Mouse (Mus musculus): ENCODE results near the gene Pstk. TPM values are rescaled to one million over a fixed set of nuclear protein-coding genes. Genes with fewer than 3 reads are reported as not detected.

Pstk gene
- polyA plus RNA-seq (2015; fragmentation: Nextera tagmentation; extraction: Ambion mirVana): 19.5 and 20.5 TPM in 2 replicates

GRCm38 (mm10) chr7:131370648-131371469 is at the start of gene Pstk:
Gene Pstk (plus strand): TSS chr7:131371141.
- H3K36me3 ChIP-seq (ENCODE audit: control insufficient read depth, insufficient read depth): no peaks in the 10 kb centered on the region
- peak within 1 kb of the TSS; percentile 78 for H3K4me3 ChIP-seq (ENCODE audit: low read depth, low read length)
- WGBS (ENCODE audit: insufficient replicate concordance): 2% methylated on average over 47 of the region's 47 CpGs
- peak within 1 kb of the TSS; percentile 92 for H3K27ac ChIP-seq (ENCODE audit: low read length)
- peak; percentile 93 for ATAC-seq (ENCODE audit: low read depth)
- peak within 1 kb of the TSS; percentile 91 for H3K9ac ChIP-seq (ENCODE audit: low read depth, low read length)
- H3K4me1 ChIP-seq (ENCODE audit: control insufficient read depth, low read depth, low read length): peaks cover 16% of the 10 kb centered on the region
- H3K27me3 ChIP-seq (ENCODE audit: control insufficient read depth, insufficient read depth, low read depth, low read length): no peaks in the 10 kb centered on the region
- H3K9me3 ChIP-seq (replicated peaks; ENCODE audit: control insufficient read depth, low read length): no peaks in the 10 kb centered on the region
- H3K4me2 ChIP-seq (ENCODE audit: low read depth, low read length): peak within 1 kb of the TSS; percentile 90

- WGBS (ENCODE audit: insufficient replicate concordance): 60% methylated on average over 2 of the region's 2 CpGs
- Histone ChIP-seq H3K9ac (ENCODE audit: low read depth, low read length) (no peak within 1 kb of the TSS), H3K9me3 (replicated peaks; ENCODE audit: control insufficient read depth, low read length) (no peaks in the 10 kb centered on the region), H3K27ac (ENCODE audit: low read length) (no peak within 1 kb of the TSS), H3K36me3 (ENCODE audit: control insufficient read depth, insufficient read depth) (no peaks in the 10 kb centered on the region), H3K4me3 (ENCODE audit: low read depth, low read length) (no peak within 1 kb of the TSS), H3K4me2 (ENCODE audit: low read depth, low read length) (no peak within 1 kb of the TSS), H3K4me1 (ENCODE audit: control insufficient read depth, low read depth, low read length) (no peaks in the 10 kb centered on the region), H3K27me3 (ENCODE audit: control insufficient read depth, insufficient read depth, low read depth, low read length) (no peaks in the 10 kb centered on the region)
- ATAC-seq (ENCODE audit: low read depth): no peak
Measured at GRCm38 (mm10) chr7:131322192-131322591, 48.7 kb upstream of the Pstk start, which contains the start of gene Cuzd1. Gene Cuzd1 (minus strand): TSS chr7:131322292.

GRCm38 (mm10) chr7:131327054-131327453 is 43.9 kb upstream of the Pstk start:
- no peak overlapping the region for H3K9ac ChIP-seq (ENCODE audit: low read depth, low read length)
- WGBS (ENCODE audit: insufficient replicate concordance): 70% methylated on average over 5 of the region's 5 CpGs
- H3K4me3 ChIP-seq (ENCODE audit: low read depth, low read length): no peak overlapping the region
- H3K9me3 ChIP-seq (replicated peaks; ENCODE audit: control insufficient read depth, low read length): no peaks in the 10 kb centered on the region
- H3K27ac ChIP-seq (ENCODE audit: low read length): no peak overlapping the region
- H3K4me2 ChIP-seq (ENCODE audit: low read depth, low read length): no peak overlapping the region
- no peaks in the 10 kb centered on the region for H3K27me3 ChIP-seq (ENCODE audit: control insufficient read depth, insufficient read depth, low read depth, low read length)
- ATAC-seq (ENCODE audit: low read depth): no peak
- no peaks in the 10 kb centered on the region for H3K4me1 ChIP-seq (ENCODE audit: control insufficient read depth, low read depth, low read length)
- no peaks in the 10 kb centered on the region for H3K36me3 ChIP-seq (ENCODE audit: control insufficient read depth, insufficient read depth)

GRCm38 (mm10) chr7:131329416-131329815 is 41.5 kb upstream of the Pstk start, which contains the start of gene Fam24b:
Gene Fam24b (minus strand): TSS chr7:131329516.
- no peak within 1 kb of the TSS for H3K4me2 ChIP-seq (ENCODE audit: low read depth, low read length)
- H3K36me3 ChIP-seq (ENCODE audit: control insufficient read depth, insufficient read depth): no peaks in the 10 kb centered on the region
- no peak within 1 kb of the TSS for H3K27ac ChIP-seq (ENCODE audit: low read length)
- 67% methylated on average over 5 of the region's 5 CpGs for WGBS (ENCODE audit: insufficient replicate concordance)
- no peaks in the 10 kb centered on the region for H3K9me3 ChIP-seq (replicated peaks; ENCODE audit: control insufficient read depth, low read length)
- H3K27me3 ChIP-seq (ENCODE audit: control insufficient read depth, insufficient read depth, low read depth, low read length): no peaks in the 10 kb centered on the region
- no peak for ATAC-seq (ENCODE audit: low read depth)
- H3K4me1 ChIP-seq (ENCODE audit: control insufficient read depth, low read depth, low read length): no peaks in the 10 kb centered on the region
- H3K4me3 ChIP-seq (ENCODE audit: low read depth, low read length): no peak within 1 kb of the TSS
- H3K9ac ChIP-seq (ENCODE audit: low read depth, low read length): no peak within 1 kb of the TSS

GRCm38 (mm10) chr7:131331688-131332087 is 39.3 kb upstream of the Pstk start:
- no peak overlapping the region for H3K9ac ChIP-seq (ENCODE audit: low read depth, low read length)
- H3K9me3 ChIP-seq (replicated peaks; ENCODE audit: control insufficient read depth, low read length): no peaks in the 10 kb centered on the region
- no peak overlapping the region for H3K4me3 ChIP-seq (ENCODE audit: low read depth, low read length)
- WGBS (ENCODE audit: insufficient replicate concordance): 38% methylated on average over 2 of the region's 2 CpGs
- no peak overlapping the region for H3K27ac ChIP-seq (ENCODE audit: low read length)
- H3K4me2 ChIP-seq (ENCODE audit: low read depth, low read length): no peak overlapping the region
- no peaks in the 10 kb centered on the region for H3K4me1 ChIP-seq (ENCODE audit: control insufficient read depth, low read depth, low read length)
- no peaks in the 10 kb centered on the region for H3K27me3 ChIP-seq (ENCODE audit: control insufficient read depth, insufficient read depth, low read depth, low read length)
- H3K36me3 ChIP-seq (ENCODE audit: control insufficient read depth, insufficient read depth): no peaks in the 10 kb centered on the region
- ATAC-seq (ENCODE audit: low read depth): no peak

- Histone ChIP-seq H3K36me3 (ENCODE audit: control insufficient read depth, insufficient read depth) (no peaks in the 10 kb centered on the region), H3K4me1 (ENCODE audit: control insufficient read depth, low read depth, low read length) (no peaks in the 10 kb centered on the region), H3K27me3 (ENCODE audit: control insufficient read depth, insufficient read depth, low read depth, low read length) (no peaks in the 10 kb centered on the region), H3K4me3 (ENCODE audit: low read depth, low read length) (no peak within 1 kb of the TSS), H3K27ac (ENCODE audit: low read length) (no peak within 1 kb of the TSS), H3K9ac (ENCODE audit: low read depth, low read length) (no peak within 1 kb of the TSS), H3K9me3 (replicated peaks; ENCODE audit: control insufficient read depth, low read length) (no peaks in the 10 kb centered on the region), H3K4me2 (ENCODE audit: low read depth, low read length) (no peak within 1 kb of the TSS)
- ATAC-seq (ENCODE audit: low read depth): no peak
- WGBS (ENCODE audit: insufficient replicate concordance): 33% methylated on average over 1 of the region's 1 CpGs
Measured at GRCm38 (mm10) chr7:131333564-131333963, 37.4 kb upstream of the Pstk start, which contains the start of gene Fam24a. Gene Fam24a (plus strand): TSS chr7:131333864.

GRCm38 (mm10) chr7:131337502-131338068 is 33.4 kb upstream of the Pstk start:
- Histone ChIP-seq H3K36me3 (ENCODE audit: control insufficient read depth, insufficient read depth) (0 out of 2 replicates have a peak, but pooled peaks cover 2% of the 10 kb centered on the region), H3K9ac (ENCODE audit: low read depth, low read length) (no peak overlapping the region), H3K9me3 (replicated peaks; ENCODE audit: control insufficient read depth, low read length) (no peaks in the 10 kb centered on the region), H3K4me2 (ENCODE audit: low read depth, low read length) (no peak overlapping the region), H3K27ac (ENCODE audit: low read length) (no peak overlapping the region), H3K4me3 (ENCODE audit: low read depth, low read length) (no peak overlapping the region), H3K27me3 (ENCODE audit: control insufficient read depth, insufficient read depth, low read depth, low read length) (no peaks in the 10 kb centered on the region), H3K4me1 (ENCODE audit: control insufficient read depth, low read depth, low read length) (no peaks in the 10 kb centered on the region)
- WGBS (ENCODE audit: insufficient replicate concordance): 65% methylated on average over 8 of the region's 8 CpGs
- no peak for ATAC-seq (ENCODE audit: low read depth)

GRCm38 (mm10) chr7:131345856-131346541 is 24.9 kb upstream of the Pstk start:
- ATAC-seq (ENCODE audit: low read depth): no peak
- Histone ChIP-seq H3K4me1 (ENCODE audit: control insufficient read depth, low read depth, low read length) (no peaks in the 10 kb centered on the region), H3K27ac (ENCODE audit: low read length) (no peak overlapping the region), H3K9me3 (replicated peaks; ENCODE audit: control insufficient read depth, low read length) (no peaks in the 10 kb centered on the region), H3K4me3 (ENCODE audit: low read depth, low read length) (no peak overlapping the region), H3K27me3 (ENCODE audit: control insufficient read depth, insufficient read depth, low read depth, low read length) (no peaks in the 10 kb centered on the region), H3K9ac (ENCODE audit: low read depth, low read length) (no peak overlapping the region), H3K36me3 (ENCODE audit: control insufficient read depth, insufficient read depth) (peaks cover 15% of the 10 kb centered on the region), H3K4me2 (ENCODE audit: low read depth, low read length) (no peak overlapping the region)
- 84% methylated on average over 7 of the region's 7 CpGs for WGBS (ENCODE audit: insufficient replicate concordance)

Data from liver, embryonic 16.5 days (tissue).